Mouse (Mus musculus): ENCODE results near the gene Plppr1. TPM values are rescaled to one million over a fixed set of nuclear protein-coding genes. Genes with fewer than 3 reads are reported as not detected.

Plppr1 gene
- 3.7 and 3.9 TPM in 2 replicates for polyA plus RNA-seq (2015; fragmentation: Nextera tagmentation; extraction: Ambion mirVana)

DNA sequence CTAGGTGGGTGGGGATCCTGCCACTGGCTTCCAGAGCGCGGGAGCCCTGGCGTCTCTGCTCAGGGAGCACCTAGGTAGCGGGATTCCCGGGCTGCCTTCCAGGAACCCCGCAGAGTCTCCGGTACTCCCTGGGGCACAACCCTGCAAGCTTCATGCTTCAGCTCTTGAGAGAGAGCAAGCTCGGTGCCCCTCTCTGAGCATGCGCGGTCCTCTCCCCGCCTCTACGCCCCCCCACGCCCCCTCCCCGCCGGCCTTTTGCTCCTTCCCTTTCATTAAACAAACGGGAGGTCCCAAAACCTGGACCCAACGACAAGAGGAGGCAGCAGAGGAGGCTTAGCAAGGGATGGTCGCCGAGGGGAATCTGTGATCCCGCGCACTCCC, at the start of gene Plppr1:
Plppr1 (plus strand) TSS at position 253 of the 381 bp plus-strand sequence.
- Histone ChIP-seq H3K36me3 (no peaks in the 10 kb centered on the region), H3K27me3 (peaks cover 36% of the 10 kb centered on the region), H3K9me3 (no peaks in the 10 kb centered on the region), H3K27ac (no peak within 1 kb of the TSS), H3K9ac (peak within 1 kb of the TSS; percentile 76), H3K4me3 (peak within 1 kb of the TSS; percentile 62), H3K4me2 (replicated peaks) (peak within 1 kb of the TSS; percentile 99), H3K4me1 (peaks cover 14% of the 10 kb centered on the region)
- ATAC-seq (ENCODE audit: low FRiP score, low read depth), result peak; percentile 88
- 0% methylated on average over 20 of the region's 21 CpGs for WGBS

- Histone ChIP-seq H3K27me3 (no peaks in the 10 kb centered on the region), H3K4me1 (no peaks in the 10 kb centered on the region), H3K27ac (no peak overlapping the region), H3K9ac (no peak overlapping the region), H3K4me2 (replicated peaks) (no peak overlapping the region), H3K9me3 (no peaks in the 10 kb centered on the region), H3K36me3 (no peaks in the 10 kb centered on the region), H3K4me3 (no peak overlapping the region)
- no peak for ATAC-seq (ENCODE audit: low FRiP score, low read depth)
These were observed 42.4 kb upstream of the Plppr1 start for GRCm38 (mm10) chr4:49016701-49017100.

- Histone ChIP-seq H3K4me2 (replicated peaks) (no peak overlapping the region), H3K4me1 (no peaks in the 10 kb centered on the region), H3K9me3 (no peaks in the 10 kb centered on the region), H3K9ac (no peak overlapping the region), H3K4me3 (no peak overlapping the region), H3K36me3 (no peaks in the 10 kb centered on the region), H3K27ac (no peak overlapping the region), H3K27me3 (no peaks in the 10 kb centered on the region)
- 90% methylated on average over 1 of the region's 1 CpGs for WGBS
- no peak for ATAC-seq (ENCODE audit: low FRiP score, low read depth)
These were observed 35.9 kb upstream of the Plppr1 start for GRCm38 (mm10) chr4:49023221-49023620.

DNA sequence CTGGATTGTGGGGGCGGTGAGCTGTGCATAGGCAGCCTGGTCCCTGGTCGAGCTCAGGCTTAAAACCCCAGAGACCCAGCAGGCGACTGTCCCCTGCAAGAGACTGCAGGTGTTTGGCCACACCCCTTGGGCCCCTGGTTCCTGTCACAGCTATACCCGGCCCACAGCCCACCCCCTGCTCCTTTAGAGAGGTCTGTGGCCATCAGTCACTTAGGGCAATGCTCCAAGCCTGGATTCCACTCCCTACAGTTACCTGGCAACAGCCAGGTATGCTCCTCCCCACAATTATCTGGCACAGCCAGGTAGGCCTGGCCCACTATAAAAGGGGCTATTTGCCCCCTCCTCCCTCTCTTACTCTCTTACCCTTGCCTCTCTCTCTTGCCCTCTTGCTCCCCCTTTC, 20.8 kb upstream of the Plppr1 start:
- H3K4me3 ChIP-seq, result no peak overlapping the region
- no peaks in the 10 kb centered on the region for H3K4me1 ChIP-seq
- H3K27ac ChIP-seq, result no peak overlapping the region
- no peaks in the 10 kb centered on the region for H3K9me3 ChIP-seq
- H3K27me3 ChIP-seq, result no peaks in the 10 kb centered on the region
- H3K4me2 ChIP-seq (replicated peaks), result no peak overlapping the region
- no peak overlapping the region for H3K9ac ChIP-seq
- 49% methylated on average over 4 of the region's 4 CpGs for WGBS
- H3K36me3 ChIP-seq, result no peaks in the 10 kb centered on the region
- ATAC-seq (ENCODE audit: low FRiP score, low read depth), result no peak

DNA sequence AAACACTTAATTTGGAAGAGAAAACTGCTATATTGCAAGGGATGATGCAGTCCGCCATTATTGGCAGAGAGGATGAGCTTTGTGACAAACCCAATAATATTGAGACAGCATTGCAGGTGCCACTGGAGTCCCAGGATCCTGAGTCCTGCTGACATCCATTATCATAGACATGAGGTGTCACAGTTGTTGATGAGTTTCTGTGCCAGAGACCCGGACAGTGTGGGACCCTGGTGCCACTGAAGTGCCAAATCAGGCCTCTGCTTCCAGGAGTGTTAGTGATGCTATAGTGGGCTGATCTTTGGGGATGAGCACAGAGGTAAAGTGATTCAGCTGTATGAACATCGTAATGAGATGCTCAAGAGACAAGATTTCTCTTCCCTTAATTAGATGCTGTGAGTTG, 19.2 kb upstream of the Plppr1 start:
- H3K27me3 ChIP-seq, result no peaks in the 10 kb centered on the region
- no peaks in the 10 kb centered on the region for H3K4me1 ChIP-seq
- 84% methylated on average over 3 of the region's 3 CpGs for WGBS
- ATAC-seq (ENCODE audit: low FRiP score, low read depth), result no peak
- H3K36me3 ChIP-seq, result no peaks in the 10 kb centered on the region
- H3K4me3 ChIP-seq, result no peak overlapping the region
- no peak overlapping the region for H3K4me2 ChIP-seq (replicated peaks)
- H3K27ac ChIP-seq, result no peak overlapping the region
- H3K9me3 ChIP-seq, result no peaks in the 10 kb centered on the region
- H3K9ac ChIP-seq, result no peak overlapping the region

DNA sequence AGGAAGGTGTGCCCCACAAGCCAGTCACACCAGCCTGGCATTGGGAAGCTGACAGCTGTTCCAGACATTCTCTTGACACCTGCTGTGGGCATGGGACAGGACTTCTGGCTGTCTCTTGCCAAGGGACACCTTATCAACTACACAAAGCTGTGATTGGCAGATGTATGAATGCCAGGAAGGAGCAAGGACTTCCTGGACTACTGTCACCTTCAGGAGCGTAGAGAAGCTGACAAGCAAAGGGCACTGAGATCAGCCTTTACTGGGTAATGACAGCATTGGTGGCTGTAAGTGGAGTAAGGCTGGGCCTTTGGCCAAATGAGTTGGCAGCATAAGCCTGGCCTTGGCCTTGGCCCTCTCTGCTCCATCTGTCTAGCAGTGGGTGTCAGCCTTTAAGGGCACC, 17.4 kb upstream of the Plppr1 start:
- Histone ChIP-seq H3K4me1 (no peaks in the 10 kb centered on the region), H3K9ac (no peak overlapping the region), H3K27me3 (no peaks in the 10 kb centered on the region), H3K4me3 (no peak overlapping the region), H3K36me3 (no peaks in the 10 kb centered on the region), H3K27ac (no peak overlapping the region), H3K4me2 (replicated peaks) (no peak overlapping the region), H3K9me3 (no peaks in the 10 kb centered on the region)
- ATAC-seq (ENCODE audit: low FRiP score, low read depth), result no peak
- WGBS, result 83% methylated on average over 1 of the region's 1 CpGs

DNA sequence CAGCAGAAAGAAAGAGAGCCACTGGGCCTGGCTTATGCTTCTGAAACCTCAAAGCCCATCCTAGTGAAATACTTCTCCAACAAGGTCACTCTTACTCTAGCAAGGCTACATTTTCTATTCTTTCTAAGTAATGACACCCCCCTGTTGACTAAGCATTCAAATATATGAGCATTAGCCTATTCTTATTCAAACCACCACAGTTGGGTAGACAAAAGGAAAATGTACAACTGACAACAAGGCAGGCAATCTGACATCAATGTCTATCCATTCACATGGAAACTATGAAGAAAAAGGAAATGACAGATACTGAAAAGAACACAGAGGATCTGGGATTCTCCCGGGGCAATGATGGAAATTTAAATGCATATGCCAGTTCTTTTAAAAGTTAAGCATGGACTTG, 8.4 kb upstream of the Plppr1 start:
- Histone ChIP-seq H3K27ac (no peak overlapping the region), H3K27me3 (no peaks in the 10 kb centered on the region), H3K9me3 (no peaks in the 10 kb centered on the region), H3K4me3 (no peak overlapping the region), H3K4me1 (no peaks in the 10 kb centered on the region), H3K36me3 (no peaks in the 10 kb centered on the region), H3K9ac (no peak overlapping the region), H3K4me2 (replicated peaks) (no peak overlapping the region)
- WGBS, result 93% methylated on average over 1 of the region's 1 CpGs
- ATAC-seq (ENCODE audit: low FRiP score, low read depth), result no peak

- H3K27me3 ChIP-seq, result peaks cover 36% of the 10 kb centered on the region
- H3K4me3 ChIP-seq, result peak overlapping the region; percentile 62; the same call in 1 of the 2 replicates
- no peaks in the 10 kb centered on the region for H3K9me3 ChIP-seq
- 27% methylated on average over 2 of the region's 2 CpGs for WGBS
- H3K4me2 ChIP-seq (replicated peaks), result peak overlapping the region; percentile 99
- no peak overlapping the region for H3K27ac ChIP-seq
- H3K4me1 ChIP-seq, result peaks cover 14% of the 10 kb centered on the region
- ATAC-seq (ENCODE audit: low FRiP score, low read depth), result no peak
- no peak overlapping the region for H3K9ac ChIP-seq
- H3K36me3 ChIP-seq, result no peaks in the 10 kb centered on the region
These were observed 1.2 kb upstream of the Plppr1 start for GRCm38 (mm10) chr4:49057916-49058315.

- peaks cover 14% of the 10 kb centered on the region for H3K4me1 ChIP-seq
- H3K9me3 ChIP-seq, result no peaks in the 10 kb centered on the region
- H3K36me3 ChIP-seq, result no peaks in the 10 kb centered on the region
- WGBS, result 4% methylated on average over 7 of the region's 7 CpGs
- peaks cover 36% of the 10 kb centered on the region for H3K27me3 ChIP-seq
- H3K9ac ChIP-seq, result peak overlapping the region; percentile 76
- H3K4me3 ChIP-seq, result peak overlapping the region; percentile 62
- H3K27ac ChIP-seq, result no peak overlapping the region
- ATAC-seq (ENCODE audit: low FRiP score, low read depth), result 0 out of 2 replicates have a peak, but pooled peaks have one; percentile 2
- H3K4me2 ChIP-seq (replicated peaks), result peak overlapping the region; percentile 99
These were observed 516 bp upstream of the Plppr1 start for GRCm38 (mm10) chr4:49058557-49058956.

DNA sequence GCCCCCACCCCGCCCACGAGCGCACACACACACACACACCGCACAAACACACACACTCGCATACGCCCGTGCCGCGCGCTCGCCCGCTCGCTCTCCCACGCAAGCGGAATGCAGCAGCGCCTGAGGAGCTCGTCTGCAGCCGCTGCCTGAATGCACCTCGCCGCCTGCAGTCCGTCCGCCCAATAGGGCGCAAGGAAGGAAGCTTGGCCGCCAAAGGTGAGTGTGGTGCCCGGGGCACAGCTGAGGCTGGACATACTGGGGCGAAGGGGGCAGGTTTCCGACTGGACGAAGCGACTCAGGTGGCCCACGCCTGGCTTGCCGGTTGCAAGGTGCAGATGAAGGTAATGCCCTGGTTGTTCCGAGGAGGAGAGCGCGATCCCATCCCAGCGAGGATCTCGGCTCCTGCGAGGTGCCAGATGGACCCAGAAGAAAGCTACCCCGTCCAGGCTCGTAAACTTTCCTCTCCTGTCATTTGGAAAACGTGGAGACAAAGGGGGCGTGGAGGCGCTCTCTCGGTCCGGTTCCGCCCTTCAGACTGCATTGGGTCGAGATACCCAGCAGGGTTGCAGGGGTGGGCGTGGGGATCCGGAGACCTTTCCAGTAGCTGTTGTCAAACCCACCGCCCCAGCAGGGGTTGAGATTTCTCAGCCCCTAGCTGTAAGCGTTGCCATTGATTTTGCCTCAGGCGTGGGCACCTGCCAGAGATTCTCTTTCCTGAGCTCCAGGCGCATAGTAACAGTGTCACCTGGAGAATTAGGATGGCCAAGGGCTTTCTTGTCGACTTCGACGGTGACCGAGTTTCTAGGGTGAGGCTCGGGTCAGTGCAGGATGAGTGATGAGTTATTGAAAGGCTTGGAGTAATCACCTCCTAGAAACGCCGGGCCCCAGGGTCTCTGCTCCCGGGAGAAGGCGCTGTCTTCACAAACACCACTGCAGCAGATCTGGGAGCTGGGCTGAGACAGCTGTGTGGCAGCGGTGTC, 619 bp downstream of the Plppr1 start:
- WGBS, result under 1% methylated on average over 62 of the region's 62 CpGs
- Histone ChIP-seq H3K4me2 (replicated peaks) (peak overlapping the region; percentile 99), H3K27ac (no peak overlapping the region), H3K27me3 (peaks cover 36% of the 10 kb centered on the region), H3K36me3 (no peaks in the 10 kb centered on the region), H3K4me1 (peaks cover 14% of the 10 kb centered on the region), H3K4me3 (peak overlapping the region; percentile 62), H3K9ac (peak overlapping the region; percentile 76), H3K9me3 (no peaks in the 10 kb centered on the region)
- peak; percentile 86 for ATAC-seq (ENCODE audit: low FRiP score, low read depth)

DNA sequence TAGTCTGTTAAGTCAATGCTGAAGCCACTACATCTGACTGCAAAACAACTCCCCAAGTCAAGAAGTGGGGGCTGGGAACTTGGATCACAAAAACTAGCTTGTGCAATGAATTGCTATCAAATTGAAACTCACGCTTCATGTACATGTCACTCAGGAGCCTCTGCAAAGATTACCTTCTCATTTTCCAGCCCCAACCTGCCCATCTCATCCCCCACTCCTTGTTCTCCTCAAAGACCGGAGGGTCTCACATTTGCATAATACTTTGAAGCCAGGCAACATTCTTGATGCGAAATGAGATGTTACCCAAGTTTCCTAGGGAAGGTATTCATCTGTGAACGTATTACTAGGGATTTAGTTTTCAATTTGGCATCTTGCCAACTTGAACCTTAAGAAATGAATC, 10.4 kb downstream of the Plppr1 start:
- no peaks in the 10 kb centered on the region for H3K9me3 ChIP-seq
- no peaks in the 10 kb centered on the region for H3K27me3 ChIP-seq
- H3K4me2 ChIP-seq (replicated peaks), result no peak overlapping the region
- no peak overlapping the region for H3K4me3 ChIP-seq
- H3K4me1 ChIP-seq, result no peaks in the 10 kb centered on the region
- no peak for ATAC-seq (ENCODE audit: low FRiP score, low read depth)
- H3K36me3 ChIP-seq, result no peaks in the 10 kb centered on the region
- WGBS, result 77% methylated on average over 4 of the region's 4 CpGs
- H3K9ac ChIP-seq, result no peak overlapping the region
- no peak overlapping the region for H3K27ac ChIP-seq

DNA sequence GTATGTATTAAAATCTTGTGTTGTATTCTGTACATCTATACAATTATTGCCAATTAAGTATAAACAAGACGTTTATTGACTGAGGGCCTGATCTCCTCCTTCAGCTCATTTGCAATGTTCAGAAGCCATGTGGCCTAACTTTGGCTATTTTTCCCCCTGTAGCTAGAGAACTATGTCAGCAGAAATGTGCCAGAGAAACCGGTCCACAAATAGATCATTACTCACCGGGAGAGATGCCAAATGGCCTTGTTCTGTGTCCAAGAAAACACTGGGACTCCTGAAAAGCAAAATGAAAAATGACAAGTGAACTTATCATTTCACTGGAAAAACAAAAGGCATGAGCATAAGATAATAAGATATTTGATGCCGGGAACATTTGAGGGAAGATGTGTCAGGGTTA, 13.8 kb downstream of the Plppr1 start:
- no peak for ATAC-seq (ENCODE audit: low FRiP score, low read depth)
- 81% methylated on average over 4 of the region's 4 CpGs for WGBS

More for the DNA sequence above, 13.8 kb downstream of the Plppr1 start:
- no peak overlapping the region for H3K27ac ChIP-seq
- H3K4me3 ChIP-seq, result no peak overlapping the region
- no peak overlapping the region for H3K4me2 ChIP-seq (replicated peaks)
- no peaks in the 10 kb centered on the region for H3K9me3 ChIP-seq
- H3K4me1 ChIP-seq, result no peaks in the 10 kb centered on the region
- H3K36me3 ChIP-seq, result no peaks in the 10 kb centered on the region
- H3K27me3 ChIP-seq, result no peaks in the 10 kb centered on the region
- H3K9ac ChIP-seq, result no peak overlapping the region
